Mouse (Mus musculus): ENCODE data around the gene Aldh16a1.

GRCm38 (mm10) chr7:45193871-45194785 is 39.7 kb upstream of the Aldh16a1 start:
- no peak for TF ChIP-seq CTCF (IDR thresholded peaks at IDR 0.05; ENCODE audit: low read depth, low read length)
- TF ChIP-seq GATA1 (IDR thresholded peaks at IDR 0.05; ENCODE audit: borderline replicate concordance, low read length): no peak
- no peak for TF ChIP-seq POLR2AphosphoS5 (IDR thresholded peaks at IDR 0.05; ENCODE audit: insufficient replicate concordance, low read depth, low read length)
